Mouse (Mus musculus): ENCODE data around the gene Pparg.

DNA sequence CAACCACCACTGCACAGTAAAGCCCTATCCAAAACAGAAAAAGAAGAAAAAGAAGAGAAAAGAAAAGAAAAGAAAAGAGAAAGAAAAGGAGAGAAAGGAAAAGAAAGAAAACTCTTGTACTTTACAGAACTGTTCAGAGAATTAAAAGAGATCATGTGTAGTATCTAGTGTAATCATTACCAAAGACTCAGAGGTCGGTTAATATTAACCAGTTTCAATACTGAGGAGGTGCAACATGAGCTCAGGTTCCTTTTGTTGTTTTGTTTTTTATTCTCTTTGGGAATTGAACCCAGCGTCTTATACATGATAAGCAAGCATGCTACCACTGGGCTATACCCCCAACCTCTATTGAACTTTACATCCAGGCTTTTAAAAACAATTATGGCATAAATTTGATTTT is 74.1 kb downstream of the Pparg start:
- TF ChIP-seq CTCF (IDR thresholded peaks at IDR 0.05; ENCODE audit: control insufficient read depth, insufficient read depth, insufficient read length) (no peak), CEBPB (IDR thresholded peaks at IDR 0.05; ENCODE audit: low read depth) (no peak), MAX (IDR thresholded peaks at IDR 0.05) (no peak), FOSL1 (IDR thresholded peaks at IDR 0.05; ENCODE audit: insufficient read depth, low read length, poor library complexity, severe bottlenecking) (no peak), USF1 (IDR thresholded peaks at IDR 0.05; ENCODE audit: low read depth) (no peak), MYOD1 (IDR thresholded peaks at IDR 0.05; ENCODE audit: control insufficient read depth, insufficient read length, low read depth) (no peak), MYOG (IDR thresholded peaks at IDR 0.05; ENCODE audit: control insufficient read depth, extremely low read depth, insufficient read length) (no peak)
